Mouse (Mus musculus) erythroblast, adult 5-6 weeks (primary cell): ENCODE results near the gene Btbd35f16. TPM values are rescaled to one million over a fixed set of nuclear protein-coding genes. Genes with fewer than 3 reads are reported as not detected.
"Not testable (repeated sequence)": the region's sequence is repeated elsewhere in the genome, so short reads cannot be mapped to it uniquely, and the experiment has no call there.

ENCODE experiments used
- ATAC-seq: replicated peaks from 2 replicates; pipeline ENCODE4 v1.8.0; 2016; ENCODE audit warnings: moderate number of reproducible peaks, mild to moderate bottlenecking, moderate TSS enrichment, inconsistent platforms; ENCODE audit not compliant: poor library complexity, low FRiP score, severe bottlenecking
- total RNA-seq, 2 experiments: library from RNA; stranded (forward) in 1 of 2; stranded (reverse) in 1 of 2; fragments of 150-400 nt in 1 of 2; fragments of 200-764, 138-1000 nt in 1 of 2; gene quantifications; 2 replicates each; pipeline versions ENCODE4 v1.2.3 to v1.2.4; 2015 to 2017; ENCODE audit warnings: low replicate concordance in 2 of 2

Btbd35f16 gene
- total RNA-seq (2015; ENCODE audit: low replicate concordance): not detected in 2 replicates
- total RNA-seq (2017; ENCODE audit: low replicate concordance): not detected in 2 replicates

GRCm38 (mm10) chrX:3956902-3957301, at the start of gene Btbd35f16:
Btbd35f16 (minus strand) TSS chrX:3957002.
- not testable (repeated sequence) for ATAC-seq

Other genes starting within 250 kb of the Btbd35f16 start
- not detected in 2 replicates for gene Btbd35f10, start 204.1 kb downstream of the Btbd35f16 start, total RNA-seq (2015; ENCODE audit: low replicate concordance)
- gene Btbd35f10, start 204.1 kb downstream of the Btbd35f16 start, total RNA-seq (2017; ENCODE audit: low replicate concordance): not detected in 2 replicates
- gene Btbd35f3, start 80.7 kb upstream of the Btbd35f16 start, total RNA-seq (2015; ENCODE audit: low replicate concordance): not detected in 2 replicates
- not detected in 2 replicates for gene Btbd35f3, start 80.7 kb upstream of the Btbd35f16 start, total RNA-seq (2017; ENCODE audit: low replicate concordance)
- not detected in 2 replicates for gene Btbd35f28, start 239.6 kb upstream of the Btbd35f16 start, total RNA-seq (2015; ENCODE audit: low replicate concordance)
- gene Btbd35f28, start 239.6 kb upstream of the Btbd35f16 start, total RNA-seq (2017; ENCODE audit: low replicate concordance): not detected in 2 replicates